Mouse (Mus musculus) stomach, embryonic 14.5 days (tissue): Measurements from ENCODE around the gene Txk. TPM values are rescaled to one million over a fixed set of nuclear protein-coding genes. Genes with fewer than 3 reads are reported as not detected.

Source experiments
- ATAC-seq: fragments of 200-750 bp; cut with Nextera tagmentation; 2 replicates; pipeline ENCODE4 v1.8.0; 2017; ENCODE audit warnings: low read depth, moderate TSS enrichment; ENCODE audit not compliant: insufficient number of reproducible peaks, insufficient read depth, low FRiP score
- H3K27ac ChIP-seq: fragments of 300-500 bp; sonication (generic); 2 replicates; pipeline ENCODE4 v1.5.1; 2014; ENCODE audit warnings: mild to moderate bottlenecking, low read length, moderate library complexity, mixed read lengths
- H3K27me3 ChIP-seq: fragments of 300-500 bp; sonication (generic); 2 replicates; pipeline ENCODE4 v1.6.1; 2014; ENCODE audit warnings: low read length, control low read depth, mixed read lengths; ENCODE audit not compliant: control insufficient read depth, insufficient read depth
- H3K36me3 ChIP-seq: fragments of 300-500 bp; sonication (generic); 2 replicates; pipeline ENCODE4 v1.6.1; 2014; ENCODE audit warnings: mild to moderate bottlenecking, control low read depth, low read length, moderate library complexity, mixed read lengths; ENCODE audit not compliant: control insufficient read depth, insufficient read depth
- H3K4me1 ChIP-seq: fragments of 300-500 bp; sonication (generic); 2 replicates; pipeline ENCODE4 v1.6.1; 2014; ENCODE audit warnings: low read length, control low read depth, mixed read lengths; ENCODE audit not compliant: control insufficient read depth, insufficient read depth
- H3K4me2 ChIP-seq: fragments of 300-500 bp; sonication (generic); replicated peaks from 2 replicates; pipeline ENCODE4 v1.6.1; 2014; ENCODE audit warnings: low read depth, low read length, control low read depth
- H3K4me3 ChIP-seq: fragments of 300-500 bp; sonication (generic); 2 replicates; pipeline ENCODE4 v1.5.1; 2014; ENCODE audit warnings: low read depth, low read length, control low read depth
- H3K9ac ChIP-seq: fragments of 300-500 bp; sonication (generic); replicated peaks from 2 replicates; pipeline ENCODE4 v1.6.1; 2014; ENCODE audit warnings: low read depth, mild to moderate bottlenecking, control low read depth, low read length, moderate library complexity, mixed read lengths
- H3K9me3 ChIP-seq: fragments of 300-500 bp; sonication (generic); 2 replicates; pipeline ENCODE4 v1.6.1; 2016; ENCODE audit warnings: low read depth, low read length, control low read depth; ENCODE audit not compliant: control insufficient read depth
- WGBS: fragments of 180-500 bp; shearing (Covaris S2); extraction: QIAGEN DNeasy Blood & Tissue Kit; methylation state at CpG from one replicate; pipeline ENCODE4 v1.1.7; 2014; 5-methylcytosine and 5-hydroxymethylcytosine counted together
- polyA plus RNA-seq: library from polyadenylated mRNA; unstranded; fragments of >200 nt; fragmentation: Nextera tagmentation; extraction: Ambion mirVana; gene quantifications from 2 replicates; pipeline ENCODE4 v1.2.1, GENCODE M21; 2014

The Txk gene
- polyA plus RNA-seq, 1 experiment from 2014 or later: 0.32 TPM

GRCm38 (mm10) chr5:72783123-72783522, 30.5 kb upstream of the Txk start:
- 94% methylated on average over 7 of the region's 7 CpGs for WGBS
- no peak for ATAC-seq
- H3K4me3 ChIP-seq: no peak overlapping the region
- H3K9ac ChIP-seq: no peak overlapping the region
- no peaks in the 10 kb centered on the region for H3K36me3 ChIP-seq
- no peaks in the 10 kb centered on the region for H3K9me3 ChIP-seq
- H3K27ac ChIP-seq: no peak overlapping the region
- H3K27me3 ChIP-seq: no peaks in the 10 kb centered on the region
- H3K4me1 ChIP-seq: no peaks in the 10 kb centered on the region
- no peak overlapping the region for H3K4me2 ChIP-seq

- no peak overlapping the region for H3K9ac ChIP-seq
- no peak overlapping the region for H3K4me3 ChIP-seq
- H3K9me3 ChIP-seq: no peaks in the 10 kb centered on the region
- no peaks in the 10 kb centered on the region for H3K4me1 ChIP-seq
- H3K27me3 ChIP-seq: no peaks in the 10 kb centered on the region
- H3K36me3 ChIP-seq: no peaks in the 10 kb centered on the region
- H3K27ac ChIP-seq: no peak overlapping the region
- ATAC-seq: no peak
- 81% methylated on average over 11 of the region's 11 CpGs for WGBS
- no peak overlapping the region for H3K4me2 ChIP-seq
Measured at GRCm38 (mm10) chr5:72781776-72782175, 29.2 kb upstream of the Txk start.

- WGBS: 87% methylated on average over 2 of the region's 2 CpGs
- Histone ChIP-seq H3K27me3 (no peaks in the 10 kb centered on the region), H3K4me2 (no peak overlapping the region), H3K9ac (no peak overlapping the region), H3K27ac (no peak overlapping the region), H3K9me3 (no peaks in the 10 kb centered on the region), H3K36me3 (no peaks in the 10 kb centered on the region), H3K4me3 (no peak overlapping the region), H3K4me1 (no peaks in the 10 kb centered on the region)
- ATAC-seq: no peak
Measured at GRCm38 (mm10) chr5:72776595-72776994, 24.0 kb upstream of the Txk start.

- no peak overlapping the region for H3K27ac ChIP-seq
- no peaks in the 10 kb centered on the region for H3K9me3 ChIP-seq
- no peaks in the 10 kb centered on the region for H3K36me3 ChIP-seq
- no peak for ATAC-seq
- no peaks in the 10 kb centered on the region for H3K4me1 ChIP-seq
- 79% methylated on average over 2 of the region's 2 CpGs for WGBS
- H3K9ac ChIP-seq: no peak overlapping the region
- no peaks in the 10 kb centered on the region for H3K27me3 ChIP-seq
- no peak overlapping the region for H3K4me3 ChIP-seq
- H3K4me2 ChIP-seq: no peak overlapping the region
Measured at GRCm38 (mm10) chr5:72776127-72776526, 23.6 kb upstream of the Txk start.

- H3K36me3 ChIP-seq: no peaks in the 10 kb centered on the region
- ATAC-seq: no peak
- H3K4me3 ChIP-seq: no peak overlapping the region
- H3K27ac ChIP-seq: no peak overlapping the region
- H3K9me3 ChIP-seq: no peaks in the 10 kb centered on the region
- no peaks in the 10 kb centered on the region for H3K4me1 ChIP-seq
- 26% methylated on average over 6 of the region's 6 CpGs for WGBS
- H3K9ac ChIP-seq: no peak overlapping the region
- H3K4me2 ChIP-seq: no peak overlapping the region
- no peaks in the 10 kb centered on the region for H3K27me3 ChIP-seq
Measured at GRCm38 (mm10) chr5:72769841-72770240, 17.3 kb upstream of the Txk start.

GRCm38 (mm10) chr5:72763546-72763945, 11.0 kb upstream of the Txk start:
- Histone ChIP-seq H3K27me3 (no peaks in the 10 kb centered on the region), H3K27ac (no peak overlapping the region), H3K9ac (no peak overlapping the region), H3K9me3 (no peaks in the 10 kb centered on the region), H3K4me3 (no peak overlapping the region), H3K4me2 (no peak overlapping the region), H3K4me1 (no peaks in the 10 kb centered on the region), H3K36me3 (no peaks in the 10 kb centered on the region)
- 80% methylated on average over 5 of the region's 5 CpGs for whole genome bisulfite sequencing
- no peak for ATAC-seq

- Histone ChIP-seq H3K4me2 (no peak overlapping the region), H3K27me3 (no peaks in the 10 kb centered on the region), H3K4me3 (no peak overlapping the region), H3K4me1 (no peaks in the 10 kb centered on the region), H3K9me3 (no peaks in the 10 kb centered on the region), H3K9ac (no peak overlapping the region), H3K36me3 (no peaks in the 10 kb centered on the region), H3K27ac (no peak overlapping the region)
- 44% methylated on average over 3 of the region's 3 CpGs for WGBS
- ATAC-seq: no peak
Measured at GRCm38 (mm10) chr5:72763025-72763424, 10.4 kb upstream of the Txk start.

- H3K4me2 ChIP-seq: no peak overlapping the region
Measured at GRCm38 (mm10) chr5:72761758-72762157, 9.2 kb upstream of the Txk start.

GRCm38 (mm10) chr5:72761237-72761636, 8.7 kb upstream of the Txk start:
- H3K9me3 ChIP-seq: no peaks in the 10 kb centered on the region
- H3K27ac ChIP-seq: no peak overlapping the region
- H3K4me1 ChIP-seq: no peaks in the 10 kb centered on the region
- 48% methylated on average over 5 of the region's 5 CpGs for WGBS
- no peak overlapping the region for H3K9ac ChIP-seq
- H3K4me2 ChIP-seq: no peak overlapping the region
- H3K4me3 ChIP-seq: no peak overlapping the region
- no peak for ATAC-seq
- H3K27me3 ChIP-seq: no peaks in the 10 kb centered on the region
- H3K36me3 ChIP-seq: no peaks in the 10 kb centered on the region

More at GRCm38 (mm10) chr5:72761758-72762157, 9.2 kb upstream of the Txk start:
- Histone ChIP-seq H3K36me3 (no peaks in the 10 kb centered on the region), H3K27me3 (no peaks in the 10 kb centered on the region), H3K9ac (no peak overlapping the region), H3K9me3 (no peaks in the 10 kb centered on the region), H3K4me1 (no peaks in the 10 kb centered on the region), H3K4me3 (no peak overlapping the region), H3K27ac (no peak overlapping the region)
- no peak for ATAC-seq
- WGBS: 91% methylated on average over 5 of the region's 5 CpGs
